ENCODE assay signal across 9 mouse cellular contexts in genomic region chr17:73305622-73306021, GRCm38 (mm10).
DNase-seq lines count a peak whose midpoint lies in the region; ATAC-seq lines count a peak whose summit lies in the region.
"Had no signal": no experiment of that assay in that cellular context is flagged by ENCODE, and none has a peak within 500 bp of the region (broad histone marks: within the 10 kb centered on the region; RNA-seq: fewer than 3 reads in every experiment).

No protein-coding gene starts in this region.

- H3K9ac ChIP-seq in limb, embryonic 11.5 days (ENCODE audit: low read length) = no peak overlapping the region
- H3K9ac ChIP-seq: heart, embryonic 15.5 days had no signal

- 54% methylated on average over 9 of the region's 9 CpGs for WGBS in limb, embryonic 11.5 days

- H3K4me2 ChIP-seq in limb, embryonic 11.5 days (ENCODE audit: low read depth, severe bottlenecking) = no peak overlapping the region
- H3K4me2 ChIP-seq: heart, embryonic 15.5 days had no signal

- H3K9me3 ChIP-seq in limb, embryonic 11.5 days (ENCODE audit: control insufficient read depth, low read length) = no peaks in the 10 kb centered on the region
- H3K9me3 ChIP-seq: heart, embryonic 15.5 days had no signal

- intact Hi-C loops in heart, postnatal 36 days (cut with DNase I) = no loop called here

- DNase-seq in layer of hippocampus, adult 11-12 months (ENCODE audit: low spot score) = peak; percentile 59
- no peak for DNase-seq in layer of hippocampus, adult 9-11 months
- DNase-seq in MEL-GATA-1-ER (ENCODE audit: extremely low read depth, low read depth) = peak; percentile 64
- peak; percentile 40 for DNase-seq in c-Kit-negative CD71-positive TER-119-positive erythroid progenitor cells, embryonic 14.5 days (ENCODE audit: low read depth, low spot score)
- peak; percentile 34 to 48 for DNase-seq in heart, postnatal 36 days
- DNase-seq in limb, embryonic 11.5 days (ENCODE audit: low spot score) = peak; percentile 82
- DNase-seq in skeletal muscle tissue, adult 2 months (ENCODE audit: low read depth, low spot score) = peak; percentile 43

- peaks cover 3% of the 10 kb centered on the region; the same call in 1 of the 2 replicates for H3K27me3 ChIP-seq in limb, embryonic 11.5 days (ENCODE audit: control insufficient read depth, insufficient read depth, low read length)

- no peak for ATAC-seq in limb, embryonic 11.5 days (ENCODE audit: insufficient number of reproducible peaks, low FRiP score, low TSS enrichment, low read depth)
- ATAC-seq in activated CD4-positive, CD25-positive, alpha-beta regulatory T cell, adult 4 months = no peak

- no peaks in the 10 kb centered on the region for H3K36me3 ChIP-seq in limb, embryonic 11.5 days (ENCODE audit: control insufficient read depth, insufficient read depth, low read length)
- H3K36me3 ChIP-seq: heart, embryonic 15.5 days had no signal

- H3K4me3 ChIP-seq in limb, embryonic 11.5 days (ENCODE audit: low read depth, low read length) = no peak overlapping the region
- H3K4me3 ChIP-seq: heart, embryonic 15.5 days had no signal

- no peaks in the 10 kb centered on the region for H3K4me1 ChIP-seq in limb, embryonic 11.5 days (ENCODE audit: control insufficient read depth, insufficient read depth, low read length)

- no peak overlapping the region for H3K27ac ChIP-seq in limb, embryonic 11.5 days (replicated peaks; ENCODE audit: low read depth, low read length)
- H3K27ac ChIP-seq: heart, embryonic 15.5 days had no signal
